Mouse (Mus musculus): ENCODE results near the gene Rbfox3. TPM values are rescaled to one million over a fixed set of nuclear protein-coding genes. Genes with fewer than 3 reads are reported as not detected.

The Rbfox3 gene
- polyA plus RNA-seq, 1 experiment from 2014 or later, result 12.6 TPM

- no peak for DNase-seq (ENCODE audit: low spot score)
- no peak overlapping the region for H3K9ac ChIP-seq (ENCODE audit: low read depth, low read length)
- H3K27me3 ChIP-seq (ENCODE audit: control insufficient read depth, insufficient read depth, low read length), result no peaks in the 10 kb centered on the region
- WGBS, result 76% methylated on average over 5 of the region's 5 CpGs
- no peaks in the 10 kb centered on the region for H3K36me3 ChIP-seq (ENCODE audit: control insufficient read depth, insufficient read depth, low read length)
- no peak overlapping the region for H3K4me3 ChIP-seq (ENCODE audit: low read depth, low read length)
- H3K4me2 ChIP-seq (replicated peaks; ENCODE audit: low read depth, low read length), result no peak overlapping the region
- H3K9me3 ChIP-seq (ENCODE audit: control insufficient read depth, low read length), result no peaks in the 10 kb centered on the region
- H3K27ac ChIP-seq (ENCODE audit: low read depth, low read length), result no peak overlapping the region
- peaks cover 3% of the 10 kb centered on the region for H3K4me1 ChIP-seq (replicated peaks; ENCODE audit: control insufficient read depth, insufficient read depth, low read length)
- no peak for ATAC-seq (ENCODE audit: low FRiP score)
These were observed 241.6 kb downstream of the Rbfox3 start for GRCm38 (mm10) chr11:118669820-118670219.

DNA sequence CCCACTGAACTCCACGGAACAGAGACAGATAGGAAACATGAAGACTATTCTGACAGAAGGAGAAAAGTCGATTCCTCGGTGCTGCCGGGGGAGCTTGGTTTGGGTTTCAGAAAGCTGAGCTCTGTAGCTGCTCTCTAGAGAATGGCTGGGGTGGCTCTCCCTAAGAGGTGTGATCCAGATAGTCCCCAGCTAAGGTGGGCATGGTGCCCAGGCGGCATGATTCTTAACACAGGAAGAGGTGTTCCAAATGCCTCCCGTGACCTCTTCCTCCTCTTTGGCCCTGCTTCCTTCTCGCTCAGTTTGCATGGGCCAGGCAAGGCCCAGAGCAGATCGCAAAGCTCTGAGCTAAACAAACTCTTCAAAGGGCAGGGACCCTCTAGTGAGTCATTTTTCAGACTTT lies 243.0 kb downstream of the Rbfox3 start:
- no peak overlapping the region for H3K4me3 ChIP-seq (ENCODE audit: low read depth, low read length)
- H3K9ac ChIP-seq (ENCODE audit: low read depth, low read length), result no peak overlapping the region
- H3K27me3 ChIP-seq (ENCODE audit: control insufficient read depth, insufficient read depth, low read length), result no peaks in the 10 kb centered on the region
- no peak overlapping the region for H3K27ac ChIP-seq (ENCODE audit: low read depth, low read length)
- DNase-seq (ENCODE audit: low spot score) (no peak), ATAC-seq (ENCODE audit: low FRiP score) (no peak)
- H3K36me3 ChIP-seq (ENCODE audit: control insufficient read depth, insufficient read depth, low read length), result no peaks in the 10 kb centered on the region
- no peak overlapping the region for H3K4me2 ChIP-seq (replicated peaks; ENCODE audit: low read depth, low read length)
- no peaks in the 10 kb centered on the region for H3K9me3 ChIP-seq (ENCODE audit: control insufficient read depth, low read length)
- WGBS, result 76% methylated on average over 8 of the region's 8 CpGs
- H3K4me1 ChIP-seq (replicated peaks; ENCODE audit: control insufficient read depth, insufficient read depth, low read length), result peaks cover 3% of the 10 kb centered on the region

DNA sequence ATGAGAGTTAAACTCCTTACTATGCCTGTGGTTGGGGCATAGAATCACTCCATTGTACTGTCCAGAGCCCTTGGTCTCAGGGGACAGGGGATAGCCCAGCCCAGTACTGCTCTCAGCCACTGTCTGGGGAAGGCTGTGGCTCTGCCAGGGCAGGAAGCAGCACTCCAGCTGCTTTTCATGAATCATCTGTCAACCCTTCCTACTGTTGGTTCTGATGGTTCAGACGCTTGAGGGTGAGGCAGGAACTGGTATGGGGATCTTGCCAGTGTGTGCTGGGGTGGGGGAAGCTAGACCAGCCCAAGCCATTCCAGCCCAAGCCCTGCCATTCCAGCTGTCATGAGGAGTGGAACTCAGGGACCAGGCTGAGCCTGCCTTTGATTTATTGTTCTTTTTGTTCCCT lies 243.5 kb downstream of the Rbfox3 start:
- H3K27me3 ChIP-seq (ENCODE audit: control insufficient read depth, insufficient read depth, low read length), result no peaks in the 10 kb centered on the region
- H3K9me3 ChIP-seq (ENCODE audit: control insufficient read depth, low read length), result no peaks in the 10 kb centered on the region
- H3K4me1 ChIP-seq (replicated peaks; ENCODE audit: control insufficient read depth, insufficient read depth, low read length), result peaks cover 3% of the 10 kb centered on the region
- H3K4me2 ChIP-seq (replicated peaks; ENCODE audit: low read depth, low read length), result no peak overlapping the region
- no peak overlapping the region for H3K9ac ChIP-seq (ENCODE audit: low read depth, low read length)
- H3K36me3 ChIP-seq (ENCODE audit: control insufficient read depth, insufficient read depth, low read length), result no peaks in the 10 kb centered on the region
- H3K4me3 ChIP-seq (ENCODE audit: low read depth, low read length), result no peak overlapping the region
- ATAC-seq (ENCODE audit: low FRiP score) (no peak), DNase-seq (ENCODE audit: low spot score) (no peak)
- WGBS, result 35% methylated on average over 1 of the region's 1 CpGs
- H3K27ac ChIP-seq (ENCODE audit: low read depth, low read length), result no peak overlapping the region

GRCm38 (mm10) chr11:118666172-118666571 lies 245.2 kb downstream of the Rbfox3 start:
- DNase-seq (ENCODE audit: low spot score), result no peak
- H3K36me3 ChIP-seq (ENCODE audit: control insufficient read depth, insufficient read depth, low read length), result no peaks in the 10 kb centered on the region
- WGBS, result 74% methylated on average over 3 of the region's 3 CpGs
- H3K27ac ChIP-seq (ENCODE audit: low read depth, low read length), result no peak overlapping the region
- no peak overlapping the region for H3K9ac ChIP-seq (ENCODE audit: low read depth, low read length)
- no peaks in the 10 kb centered on the region for H3K9me3 ChIP-seq (ENCODE audit: control insufficient read depth, low read length)
- no peak overlapping the region for H3K4me2 ChIP-seq (replicated peaks; ENCODE audit: low read depth, low read length)
- ATAC-seq (ENCODE audit: low FRiP score), result no peak
- no peaks in the 10 kb centered on the region for H3K27me3 ChIP-seq (ENCODE audit: control insufficient read depth, insufficient read depth, low read length)
- H3K4me1 ChIP-seq (replicated peaks; ENCODE audit: control insufficient read depth, insufficient read depth, low read length), result peaks cover 3% of the 10 kb centered on the region
- H3K4me3 ChIP-seq (ENCODE audit: low read depth, low read length), result no peak overlapping the region

DNA sequence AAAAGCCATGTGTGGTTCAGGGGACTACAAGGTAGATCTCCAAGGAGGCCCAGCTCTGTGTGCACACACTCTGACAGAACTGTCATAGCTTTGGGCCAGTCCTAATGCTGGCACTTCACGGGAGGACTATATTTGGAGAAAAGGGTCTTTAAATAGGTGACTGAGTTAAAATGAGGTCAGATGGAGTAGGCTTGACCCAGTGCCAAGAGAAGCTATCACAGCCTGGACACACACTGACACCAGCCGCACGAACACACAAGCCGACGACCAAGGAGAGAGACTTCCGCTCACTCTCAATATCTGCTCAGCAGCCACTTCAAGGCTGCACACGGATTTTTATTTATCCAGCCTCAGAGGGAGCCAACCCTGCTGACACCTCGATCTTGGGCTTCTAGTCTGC lies 248.1 kb downstream of the Rbfox3 start:
- no peaks in the 10 kb centered on the region for H3K27me3 ChIP-seq (ENCODE audit: control insufficient read depth, insufficient read depth, low read length)
- 84% methylated on average over 8 of the region's 8 CpGs for WGBS
- no peaks in the 10 kb centered on the region for H3K36me3 ChIP-seq (ENCODE audit: control insufficient read depth, insufficient read depth, low read length)
- no peak overlapping the region for H3K4me3 ChIP-seq (ENCODE audit: low read depth, low read length)
- ATAC-seq (ENCODE audit: low FRiP score) (no peak), DNase-seq (ENCODE audit: low spot score) (no peak)
- H3K4me2 ChIP-seq (replicated peaks; ENCODE audit: low read depth, low read length), result no peak overlapping the region
- no peaks in the 10 kb centered on the region for H3K9me3 ChIP-seq (ENCODE audit: control insufficient read depth, low read length)
- H3K9ac ChIP-seq (ENCODE audit: low read depth, low read length), result no peak overlapping the region
- no peaks in the 10 kb centered on the region for H3K4me1 ChIP-seq (replicated peaks; ENCODE audit: control insufficient read depth, insufficient read depth, low read length)
- H3K27ac ChIP-seq (ENCODE audit: low read depth, low read length), result no peak overlapping the region

DNA sequence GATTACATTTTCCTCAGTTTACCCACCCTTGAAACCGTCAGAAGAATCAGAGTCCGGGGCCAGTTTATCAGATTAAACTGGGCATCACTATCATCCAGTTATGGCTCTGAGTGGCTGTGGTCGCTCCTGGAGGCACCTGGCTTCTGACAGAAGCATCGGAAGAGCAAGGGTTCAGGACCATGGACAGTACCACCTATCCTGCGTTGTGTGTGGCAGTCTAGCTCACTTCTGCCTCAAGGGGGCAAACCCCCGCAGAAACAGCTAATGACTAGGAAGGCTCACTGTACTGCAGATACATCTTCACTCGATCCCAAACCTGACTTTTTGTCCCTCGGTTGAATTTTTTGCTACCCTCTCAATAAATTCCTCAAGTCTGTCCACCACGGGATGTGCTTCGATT lies 252.1 kb downstream of the Rbfox3 start:
- no peaks in the 10 kb centered on the region for H3K36me3 ChIP-seq (ENCODE audit: control insufficient read depth, insufficient read depth, low read length)
- H3K4me3 ChIP-seq (ENCODE audit: low read depth, low read length), result no peak overlapping the region
- no peak overlapping the region for H3K27ac ChIP-seq (ENCODE audit: low read depth, low read length)
- H3K27me3 ChIP-seq (ENCODE audit: control insufficient read depth, insufficient read depth, low read length), result no peaks in the 10 kb centered on the region
- peak; percentile 79 for DNase-seq (ENCODE audit: low spot score)
- ATAC-seq (ENCODE audit: low FRiP score), result no peak
- H3K9ac ChIP-seq (ENCODE audit: low read depth, low read length), result no peak overlapping the region
- H3K4me1 ChIP-seq (replicated peaks; ENCODE audit: control insufficient read depth, insufficient read depth, low read length), result no peaks in the 10 kb centered on the region
- H3K4me2 ChIP-seq (replicated peaks; ENCODE audit: low read depth, low read length), result no peak overlapping the region
- 20% methylated on average over 10 of the region's 10 CpGs for WGBS
- no peaks in the 10 kb centered on the region for H3K9me3 ChIP-seq (ENCODE audit: control insufficient read depth, low read length)

DNA sequence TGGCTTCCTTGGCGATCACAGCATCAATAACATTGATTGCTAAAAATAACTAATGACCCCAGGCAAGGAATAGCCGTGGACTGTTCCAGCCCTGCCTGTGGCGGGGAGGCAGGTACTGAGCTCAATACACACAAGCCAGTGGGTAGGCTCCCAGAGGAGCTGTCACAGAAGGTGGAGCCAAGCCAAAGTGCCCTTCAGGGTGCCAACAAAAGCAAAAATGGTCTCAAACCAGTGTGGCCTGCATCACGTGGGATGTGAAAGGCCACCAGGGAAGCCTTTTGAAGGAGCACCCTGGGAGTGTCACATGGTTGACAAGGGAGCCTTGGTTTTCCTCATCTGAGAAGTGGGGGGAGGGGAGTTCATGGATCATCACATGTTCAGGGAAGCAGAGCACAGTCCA lies 255.6 kb downstream of the Rbfox3 start:
- WGBS, result 74% methylated on average over 4 of the region's 4 CpGs

DNA sequence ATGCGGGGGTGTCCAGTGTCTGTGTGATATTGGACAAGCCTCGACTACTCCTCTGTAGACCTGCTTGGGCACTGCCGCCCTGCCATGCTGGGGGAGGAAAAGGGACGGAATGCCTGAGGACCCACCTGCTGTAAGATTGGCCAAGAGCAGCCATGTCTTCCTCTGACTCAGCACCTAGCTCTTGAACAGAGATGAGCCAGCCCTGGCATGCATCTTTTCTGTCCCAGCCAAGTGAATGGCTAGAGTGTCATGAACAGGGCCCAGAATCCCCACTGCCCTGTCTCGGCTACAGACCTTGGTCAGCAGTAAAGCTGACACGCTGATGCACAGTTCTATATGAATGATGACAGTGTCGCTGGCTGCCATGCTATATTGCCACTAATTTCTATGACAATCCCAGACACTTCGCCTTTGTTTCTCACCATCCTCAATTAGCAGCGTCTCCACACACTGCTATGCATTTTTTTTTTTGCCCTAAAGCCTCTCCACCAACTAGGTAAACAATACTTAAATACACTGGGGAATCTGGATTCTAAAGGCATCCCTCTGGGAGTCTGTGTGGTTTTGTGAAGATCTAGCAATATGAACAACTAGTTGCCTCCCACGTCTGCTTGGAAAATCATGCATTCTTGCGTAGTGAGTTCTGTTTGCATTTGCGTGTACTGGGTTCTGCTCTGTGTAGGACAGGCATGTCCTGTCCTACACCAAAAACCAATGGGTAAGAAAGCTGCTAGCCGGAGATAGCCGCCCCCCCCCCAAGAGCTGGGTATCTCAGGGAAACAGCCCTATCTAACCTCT lies 257.7 kb downstream of the Rbfox3 start:
- H3K4me1 ChIP-seq (replicated peaks; ENCODE audit: control insufficient read depth, insufficient read depth, low read length), result no peaks in the 10 kb centered on the region
- H3K27ac ChIP-seq (ENCODE audit: low read depth, low read length), result no peak overlapping the region
- no peak overlapping the region for H3K4me2 ChIP-seq (replicated peaks; ENCODE audit: low read depth, low read length)
- no peak overlapping the region for H3K9ac ChIP-seq (ENCODE audit: low read depth, low read length)
- no peaks in the 10 kb centered on the region for H3K36me3 ChIP-seq (ENCODE audit: control insufficient read depth, insufficient read depth, low read length)
- DNase-seq (ENCODE audit: low spot score), result no peak
- no peak for ATAC-seq (ENCODE audit: low FRiP score)
- no peaks in the 10 kb centered on the region for H3K9me3 ChIP-seq (ENCODE audit: control insufficient read depth, low read length)
- WGBS, result 86% methylated on average over 14 of the region's 14 CpGs
- H3K4me3 ChIP-seq (ENCODE audit: low read depth, low read length), result no peak overlapping the region
- H3K27me3 ChIP-seq (ENCODE audit: control insufficient read depth, insufficient read depth, low read length), result no peaks in the 10 kb centered on the region

More for the DNA sequence above, 255.6 kb downstream of the Rbfox3 start:
- Histone ChIP-seq H3K9ac (ENCODE audit: low read depth, low read length) (no peak overlapping the region), H3K4me2 (replicated peaks; ENCODE audit: low read depth, low read length) (no peak overlapping the region), H3K4me1 (replicated peaks; ENCODE audit: control insufficient read depth, insufficient read depth, low read length) (no peaks in the 10 kb centered on the region), H3K4me3 (ENCODE audit: low read depth, low read length) (no peak overlapping the region), H3K36me3 (ENCODE audit: control insufficient read depth, insufficient read depth, low read length) (no peaks in the 10 kb centered on the region), H3K27ac (ENCODE audit: low read depth, low read length) (no peak overlapping the region), H3K9me3 (ENCODE audit: control insufficient read depth, low read length) (no peaks in the 10 kb centered on the region), H3K27me3 (ENCODE audit: control insufficient read depth, insufficient read depth, low read length) (no peaks in the 10 kb centered on the region)
- no peak for DNase-seq (ENCODE audit: low spot score)
- ATAC-seq (ENCODE audit: low FRiP score), result no peak

All from hindbrain, embryonic 11.5 days (tissue).